Mouse (Mus musculus): ENCODE data around the gene Papss2. TPM values are rescaled to one million over a fixed set of nuclear protein-coding genes. Genes with fewer than 3 reads are reported as not detected.
"Not testable (repeated sequence)": the region's sequence is repeated elsewhere in the genome, so short reads cannot be mapped to it uniquely, and the experiment has no call there.

Papss2 gene
- total RNA-seq, 2 experiments from 2014 or later, result 13.1 to 15.5 TPM

DNA sequence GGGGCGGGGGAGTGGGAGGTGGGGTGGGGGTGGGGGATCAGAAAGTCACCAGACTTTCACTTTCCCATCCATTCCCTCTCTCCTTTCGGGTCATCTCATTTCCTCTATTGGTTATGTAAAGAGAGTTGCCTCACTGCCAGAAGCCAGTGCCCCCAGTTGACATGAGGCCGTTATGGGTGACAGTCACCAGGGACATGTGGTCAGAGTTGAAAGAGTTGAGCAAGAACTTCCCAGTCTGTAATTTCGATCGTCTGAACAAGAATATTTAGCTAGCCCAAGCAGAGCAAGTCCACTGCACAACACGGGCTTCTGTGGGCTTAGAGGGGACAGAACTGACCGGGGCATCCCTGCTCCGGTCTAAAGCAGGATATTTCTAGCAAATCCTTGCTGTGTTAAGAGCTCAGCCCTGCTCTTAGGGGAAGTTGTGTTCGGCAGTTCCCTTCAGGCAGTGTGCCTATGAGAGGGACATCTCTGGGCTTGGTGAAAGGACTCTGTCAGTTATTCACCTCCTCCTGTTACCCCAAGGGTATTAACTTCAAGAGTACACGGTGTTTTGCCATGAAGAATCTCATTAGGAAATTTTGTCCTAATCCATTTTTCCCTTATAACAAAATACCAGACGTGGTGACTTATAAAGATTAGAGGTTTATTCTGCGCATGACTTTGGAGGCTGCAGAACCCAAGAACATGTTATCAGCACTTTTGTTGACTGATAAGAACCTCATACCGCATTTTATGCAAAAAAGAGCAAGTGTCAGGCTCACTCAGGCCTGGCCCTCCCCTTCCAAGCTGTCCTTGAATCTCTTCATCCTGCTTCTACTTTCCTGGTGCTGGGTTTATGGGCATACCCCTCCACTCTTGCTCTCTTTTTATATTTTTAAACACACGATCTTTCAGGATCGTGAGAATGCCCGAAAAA lies 42.0 kb downstream of the Papss2 start:
- no peak for DNase-seq (ENCODE audit: low spot score in 2 of 2)

DNA sequence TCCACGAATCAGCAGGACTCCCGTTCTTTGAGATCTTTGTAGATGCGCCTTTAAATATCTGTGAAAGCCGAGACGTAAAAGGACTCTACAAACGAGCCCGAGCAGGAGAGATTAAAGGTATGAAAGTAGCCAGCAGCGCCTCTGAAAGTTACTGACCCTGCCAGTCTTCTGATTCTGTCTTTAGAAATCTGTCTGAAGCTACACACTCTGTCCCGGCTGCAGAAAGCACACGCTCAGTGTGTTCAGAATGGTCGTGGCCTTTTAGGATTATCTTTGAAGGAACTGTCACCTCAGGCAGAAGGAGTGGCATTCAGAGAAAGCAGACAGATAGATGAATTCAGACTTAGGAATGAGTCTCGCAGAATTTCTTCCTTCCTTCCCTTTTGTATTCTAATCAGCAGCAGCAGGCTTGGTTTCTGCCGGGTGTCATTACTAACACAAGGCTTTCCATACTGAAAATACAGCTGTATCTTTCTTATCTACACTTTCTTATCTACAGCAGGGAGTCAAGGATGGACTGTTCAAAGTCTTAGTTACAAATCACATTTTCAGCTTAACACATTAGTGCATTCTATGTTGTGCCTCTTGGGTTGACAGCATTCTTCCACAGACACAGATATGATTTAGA lies 42.8 kb downstream of the Papss2 start:
- no peak for DNase-seq (ENCODE audit: low spot score in 2 of 2)

DNA sequence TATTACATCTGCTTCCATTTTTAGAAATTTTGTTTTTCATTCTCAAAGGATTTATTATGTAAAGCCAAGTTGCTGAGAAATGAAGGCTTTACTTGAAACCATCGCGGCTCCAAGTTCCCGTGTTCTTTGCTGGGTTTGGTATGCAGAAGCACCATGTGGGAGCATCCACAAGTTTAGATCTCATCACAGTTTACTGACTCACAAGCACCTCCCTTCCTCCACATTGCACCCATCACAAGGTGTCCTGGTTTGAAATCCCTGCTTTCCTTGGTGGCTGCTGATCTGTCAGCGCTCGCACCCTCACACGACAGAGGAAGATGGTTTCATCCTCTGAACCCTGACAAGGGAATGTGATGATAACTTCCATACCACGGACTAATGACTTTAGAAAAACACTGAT lies 45.9 kb downstream of the Papss2 start:
- DNase-seq (ENCODE audit: low spot score in 2 of 2), result no peak

DNA sequence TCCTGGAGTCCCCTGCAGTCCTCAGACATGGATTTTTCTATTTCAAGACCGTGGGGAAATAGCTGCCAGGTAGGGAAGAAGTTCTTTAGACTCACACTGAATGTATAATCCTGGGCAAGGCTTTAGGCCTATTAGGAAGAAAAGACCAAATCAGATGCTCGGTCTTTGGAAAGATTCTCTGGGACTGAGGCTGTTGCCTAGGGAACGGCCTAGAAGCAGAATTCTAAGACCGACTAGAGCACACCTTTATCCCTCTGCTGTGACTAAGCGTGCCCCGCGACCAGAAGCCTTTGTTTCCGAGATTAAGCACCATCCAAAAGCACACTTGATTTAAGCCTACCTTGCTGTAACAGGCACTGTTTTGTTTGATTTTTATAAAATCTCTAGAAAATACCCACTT lies 46.4 kb downstream of the Papss2 start:
- no peak for DNase-seq (ENCODE audit: low spot score in 2 of 2)

DNA sequence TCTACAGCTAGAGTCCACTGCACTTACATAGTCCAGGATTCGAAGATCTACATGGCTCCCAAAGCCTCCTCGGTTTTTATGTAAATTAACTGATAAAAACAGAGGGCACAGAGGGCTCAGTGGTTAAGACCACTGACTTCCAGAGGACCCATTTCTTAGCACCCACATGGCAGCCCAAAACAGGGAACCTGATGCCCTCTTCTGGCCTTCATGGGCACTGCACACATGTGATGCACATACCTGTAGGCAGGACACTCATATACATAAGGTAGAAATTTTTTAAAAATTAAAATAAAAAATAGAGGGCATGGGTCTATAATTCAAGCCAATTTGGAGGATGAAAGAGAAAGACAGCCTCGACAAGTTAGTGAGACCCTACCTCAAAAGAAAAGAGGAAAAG lies 48.1 kb downstream of the Papss2 start:
- no peak for DNase-seq (ENCODE audit: low spot score in 2 of 2)

DNA sequence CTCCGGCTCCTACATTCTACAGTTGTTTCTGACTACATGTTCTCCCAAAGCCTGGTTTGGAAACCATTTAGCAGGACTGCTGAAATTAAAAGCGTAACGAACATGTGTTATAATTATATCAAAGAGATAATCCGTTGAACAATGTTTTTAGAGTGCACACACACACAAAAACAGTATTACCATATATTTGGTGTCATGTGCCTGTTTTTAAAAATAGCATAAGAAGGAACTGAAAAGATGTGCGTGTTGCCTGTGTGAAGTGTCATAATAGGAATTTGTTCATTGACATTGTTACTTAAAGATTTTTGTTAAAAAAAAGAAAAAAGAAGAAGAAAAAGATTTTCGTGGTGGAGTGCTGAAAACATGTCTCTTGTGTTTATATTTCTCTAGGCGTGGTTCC lies 50.3 kb downstream of the Papss2 start:
- no peak for DNase-seq (ENCODE audit: low spot score in 2 of 2)

DNA sequence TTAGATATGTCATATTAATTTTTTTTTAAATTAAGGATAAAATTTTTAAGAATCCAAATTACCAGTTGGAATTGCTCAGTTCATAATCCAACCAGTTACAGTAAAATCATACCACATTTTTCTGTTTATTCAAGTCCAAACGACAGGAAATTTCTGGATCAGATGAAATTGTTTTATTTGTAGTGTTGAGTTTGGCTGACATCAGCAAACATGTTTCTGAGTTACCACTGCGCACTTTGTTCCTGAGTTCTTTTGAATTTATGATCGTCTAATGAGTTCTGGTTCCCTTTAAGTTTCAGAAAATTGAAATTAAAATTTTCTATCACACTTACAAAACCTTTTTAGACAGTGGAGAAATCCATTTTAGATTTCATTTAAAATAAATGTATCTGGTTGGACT lies 50.8 kb downstream of the Papss2 start:
- DNase-seq (ENCODE audit: low spot score in 2 of 2), result no peak

DNA sequence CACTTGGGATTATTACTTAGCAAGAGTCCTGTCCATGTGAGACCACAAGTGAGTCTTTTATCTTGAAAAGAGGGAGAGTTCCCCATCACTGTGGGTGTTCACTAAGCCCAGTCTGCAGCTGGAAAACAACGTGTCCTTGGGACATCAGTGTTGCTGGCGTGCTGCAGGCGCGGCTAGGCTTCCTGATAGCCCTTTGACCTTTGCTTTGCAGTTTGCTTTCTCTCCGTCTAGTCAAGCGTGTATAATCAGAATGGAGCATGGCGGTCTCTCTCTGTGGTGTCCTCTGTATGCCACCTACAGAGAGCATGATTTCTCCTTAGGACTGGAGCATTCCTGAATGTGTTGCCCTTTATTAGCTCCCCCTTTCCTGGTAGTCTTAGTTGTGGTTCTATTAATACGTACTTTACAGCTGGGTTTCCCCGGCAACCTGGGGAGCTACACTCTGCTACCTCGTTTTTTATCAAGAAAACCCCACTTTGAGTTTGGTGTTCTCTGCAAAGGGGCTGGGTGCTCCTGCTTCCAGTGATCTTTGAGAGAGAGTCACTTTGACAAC lies 52.5 kb downstream of the Papss2 start:
- no peak for DNase-seq (ENCODE audit: low spot score in 2 of 2)

DNA sequence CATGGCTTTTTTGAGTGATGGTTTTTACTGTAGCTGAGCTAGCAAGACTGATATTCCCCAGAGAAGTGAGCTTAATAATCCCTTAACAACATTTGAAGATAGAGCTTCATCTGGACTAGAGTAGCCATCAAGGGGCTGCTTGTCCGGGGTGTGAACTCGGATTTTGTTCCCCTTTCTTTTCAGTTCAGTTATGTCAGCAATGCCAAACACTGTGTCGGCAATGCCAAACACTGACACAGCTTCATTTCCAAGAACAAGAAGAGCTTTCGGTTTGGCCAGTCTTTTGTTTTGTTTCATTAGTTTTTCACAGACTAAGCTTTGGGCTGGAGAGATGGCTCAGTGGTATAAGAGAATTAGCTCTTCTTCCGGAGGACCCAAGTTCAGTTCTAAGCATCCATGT lies 55.5 kb downstream of the Papss2 start:
- DNase-seq (ENCODE audit: low spot score in 2 of 2), result no peak

DNA sequence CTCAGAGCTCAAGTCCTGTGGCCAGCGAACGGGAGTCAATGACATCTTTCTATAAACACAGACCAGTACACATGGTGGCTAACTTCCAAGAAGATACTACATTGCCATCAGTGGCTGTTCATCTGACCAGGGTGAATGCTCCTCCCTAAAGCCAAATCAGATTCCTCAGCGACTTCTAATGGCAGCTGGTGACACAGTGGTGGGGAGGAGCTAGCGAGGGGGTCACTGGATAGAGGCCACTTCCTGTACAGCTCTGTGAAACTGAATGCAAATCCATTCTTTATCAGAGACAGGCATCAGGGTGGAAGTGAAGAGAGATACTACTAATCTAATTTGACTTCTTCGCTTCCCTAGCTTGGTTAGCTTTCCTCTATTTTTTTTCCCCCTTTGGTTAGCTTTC lies 57.5 kb downstream of the Papss2 start:
- DNase-seq (ENCODE audit: low spot score in 2 of 2), result no peak

DNA sequence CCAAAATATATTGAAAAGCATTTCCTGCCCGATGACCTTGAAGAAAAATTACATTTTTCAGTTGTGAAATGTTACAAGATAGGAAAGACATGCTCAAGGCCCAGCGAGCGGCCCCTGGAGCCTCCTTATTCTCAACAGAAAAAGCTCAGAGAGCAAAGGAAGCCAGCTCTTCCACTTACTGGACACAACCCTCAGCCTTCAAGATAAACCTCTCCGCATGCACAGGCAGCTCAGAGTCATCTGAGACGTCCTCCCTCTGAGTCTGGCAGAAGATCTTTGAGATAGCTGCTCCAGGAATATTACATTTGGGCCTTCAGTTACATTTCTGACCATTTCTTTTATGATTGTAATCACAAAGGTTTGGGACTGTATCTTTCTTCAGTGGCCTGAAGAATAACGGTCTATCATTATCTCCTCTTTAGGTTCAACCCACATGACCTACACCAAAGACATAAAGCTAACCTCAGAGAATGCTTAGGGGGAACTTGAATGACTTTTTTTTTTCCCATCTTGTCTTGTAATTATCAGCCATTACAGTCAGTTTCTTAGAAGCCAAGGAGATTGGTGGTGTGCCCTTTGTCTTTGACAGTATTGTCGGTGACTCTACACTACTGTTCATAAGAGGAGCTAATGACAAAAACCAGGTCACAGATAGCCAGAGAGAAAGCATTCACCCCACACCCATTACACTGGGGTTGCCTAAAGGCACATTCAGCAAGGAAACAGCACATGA lies 58.2 kb downstream of the Papss2 start:
- no peak for DNase-seq (ENCODE audit: low spot score in 2 of 2)

DNA sequence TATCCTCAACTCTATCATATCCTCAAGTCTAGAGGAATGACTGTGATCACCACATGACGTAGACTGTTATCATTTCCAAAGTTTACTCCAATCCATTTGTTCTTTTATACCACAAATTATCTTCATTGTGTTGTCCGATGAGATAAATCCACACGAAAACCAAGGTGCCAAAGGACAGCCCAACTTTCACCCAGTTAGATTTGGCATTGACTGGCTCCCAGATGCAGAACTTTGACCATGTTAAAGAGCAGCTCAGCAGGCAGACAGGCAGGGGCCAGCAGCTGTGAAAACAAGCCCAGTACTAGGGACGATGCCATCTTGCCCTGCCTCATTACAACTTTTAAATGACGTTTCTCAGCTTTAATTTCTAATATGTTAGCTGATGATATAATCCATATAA lies 63.8 kb downstream of the Papss2 start:
- no peak for DNase-seq (ENCODE audit: low spot score in 2 of 2)

DNA sequence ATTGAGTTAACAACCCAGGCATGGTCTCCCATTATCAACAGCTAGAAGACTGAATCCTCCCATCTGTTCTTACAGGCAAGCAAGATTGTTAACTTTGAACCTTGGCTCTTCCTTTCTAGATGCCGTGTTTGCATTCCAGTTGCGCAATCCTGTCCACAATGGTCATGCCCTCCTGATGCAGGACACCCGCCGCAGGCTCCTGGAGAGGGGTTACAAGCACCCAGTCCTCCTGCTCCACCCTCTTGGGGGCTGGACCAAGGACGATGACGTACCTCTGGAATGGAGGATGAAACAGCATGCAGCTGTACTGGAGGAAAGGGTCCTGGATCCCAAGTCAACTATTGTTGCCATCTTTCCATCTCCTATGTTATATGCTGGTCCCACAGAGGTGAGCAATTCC lies 67.3 kb downstream of the Papss2 start:
- no peak for DNase-seq (ENCODE audit: low spot score in 2 of 2)

DNA sequence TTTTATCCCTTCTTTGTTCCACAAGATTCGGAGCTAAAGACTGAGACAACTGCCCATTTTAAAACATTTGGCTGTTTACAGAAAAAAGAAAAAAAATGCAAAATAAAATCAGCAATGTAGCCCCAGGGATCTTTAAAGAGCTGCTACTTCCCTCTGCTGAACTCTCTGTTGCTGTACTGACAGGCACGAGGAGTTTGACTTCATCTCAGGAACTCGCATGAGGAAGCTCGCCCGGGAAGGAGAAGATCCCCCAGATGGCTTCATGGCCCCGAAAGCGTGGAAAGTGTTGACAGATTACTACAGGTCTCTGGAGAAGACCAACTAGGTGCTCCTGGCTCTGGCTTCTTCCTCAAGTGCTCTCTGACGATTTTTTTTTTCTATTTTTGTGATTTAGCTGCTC lies 69.7 kb downstream of the Papss2 start:
- no peak for DNase-seq (ENCODE audit: low spot score in 2 of 2)

DNA sequence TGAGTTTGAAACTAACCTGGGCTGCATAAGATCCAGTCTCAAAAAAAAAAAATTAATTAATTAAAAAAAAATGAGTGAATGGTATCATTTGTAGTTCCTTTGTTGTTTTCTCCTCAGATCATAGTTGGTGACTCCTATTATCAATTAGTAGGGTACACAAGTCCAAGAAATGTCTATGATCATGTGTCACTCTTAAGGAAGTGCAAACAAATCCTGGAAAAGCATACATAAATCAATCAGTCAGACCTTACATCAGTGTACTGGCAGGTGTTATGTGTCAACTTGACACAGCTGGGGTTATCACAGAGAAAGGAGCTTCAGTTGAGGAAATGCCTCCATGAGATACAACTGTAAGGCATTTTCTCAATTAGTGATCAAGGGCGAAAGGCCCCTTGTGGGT lies 72.2 kb downstream of the Papss2 start:
- DNase-seq (ENCODE audit: low spot score in 2 of 2), result not testable (repeated sequence)

DNA sequence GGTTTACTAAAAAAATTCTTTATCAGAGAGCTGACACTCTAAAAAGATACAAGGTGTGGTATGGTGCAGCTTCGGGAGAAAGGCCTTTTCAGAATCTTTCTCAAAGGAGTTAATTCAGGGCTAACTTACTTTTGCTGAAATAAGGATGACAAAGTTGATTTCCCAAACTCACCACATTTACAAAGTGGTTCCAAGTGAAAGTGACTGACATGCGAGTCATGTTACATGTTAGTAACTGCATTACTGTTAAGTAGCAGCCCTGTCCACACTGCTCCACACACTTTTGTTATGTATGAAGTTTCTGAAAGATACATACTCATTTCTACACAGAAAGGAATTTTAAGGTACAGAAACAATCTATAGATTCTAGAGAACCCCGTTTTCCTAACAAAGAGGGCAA lies 80.2 kb downstream of the Papss2 start:
- no peak for DNase-seq (ENCODE audit: low spot score in 2 of 2)

DNA sequence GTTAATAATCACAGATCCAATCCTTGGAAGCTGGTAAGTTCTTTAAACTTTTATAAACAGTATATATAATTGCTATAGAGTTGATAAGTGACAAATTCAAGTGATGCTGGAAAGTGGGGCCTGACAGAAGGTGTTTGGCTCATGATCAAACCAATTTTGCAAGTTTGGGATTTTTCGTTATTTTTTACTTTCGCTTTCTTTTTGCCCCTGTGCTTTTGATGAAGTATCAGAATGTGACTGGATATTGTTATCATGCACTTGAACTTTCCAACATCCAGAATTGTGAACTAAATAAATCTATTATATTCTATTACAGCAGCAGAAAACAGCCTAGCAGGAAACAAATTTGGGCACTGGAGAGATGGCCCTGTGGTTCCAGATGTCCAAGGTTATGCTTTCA lies 85.3 kb downstream of the Papss2 start:
- no peak for DNase-seq (ENCODE audit: low spot score in 2 of 2)

DNA sequence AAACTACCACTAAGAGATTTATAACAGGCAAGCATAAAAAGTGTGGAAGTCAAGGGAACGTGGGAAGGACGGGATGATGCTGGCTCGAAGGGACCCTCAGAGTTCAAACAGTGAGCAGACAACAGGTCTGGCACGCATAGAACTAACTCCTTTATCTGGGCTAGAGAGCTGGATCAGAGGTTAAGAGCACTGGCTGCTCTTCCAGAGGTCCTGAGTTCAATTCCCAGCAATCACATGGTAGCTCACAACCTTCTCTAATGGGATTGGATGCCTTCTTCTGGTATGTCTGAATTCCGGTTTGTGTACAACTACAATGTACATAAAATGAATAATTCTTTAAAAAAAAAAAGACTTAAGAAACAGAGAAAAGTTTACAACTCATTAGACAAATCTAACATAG lies 87.5 kb downstream of the Papss2 start:
- no peak for DNase-seq (ENCODE audit: low spot score in 2 of 2)

DNA sequence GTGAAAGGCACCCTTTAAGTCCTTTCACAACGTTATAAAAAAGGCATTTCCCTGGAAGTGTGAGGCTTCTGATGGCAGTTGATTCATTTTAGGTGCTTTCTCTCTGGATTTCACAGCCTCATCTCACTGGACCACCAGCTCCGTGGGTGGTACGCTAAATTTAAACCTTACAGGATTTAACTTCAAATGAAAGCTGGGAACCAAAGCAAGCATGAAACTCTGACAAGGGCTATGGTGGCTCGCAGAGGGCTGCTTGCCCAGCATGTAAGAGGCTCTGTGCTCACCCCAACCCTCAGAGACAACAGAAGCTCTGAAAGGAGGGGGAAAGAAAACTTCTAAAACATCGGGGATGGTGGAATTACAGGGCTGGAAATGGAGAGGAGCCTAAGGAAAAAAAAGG lies 92.1 kb downstream of the Papss2 start:
- DNase-seq (ENCODE audit: low spot score in 2 of 2), result no peak

DNA sequence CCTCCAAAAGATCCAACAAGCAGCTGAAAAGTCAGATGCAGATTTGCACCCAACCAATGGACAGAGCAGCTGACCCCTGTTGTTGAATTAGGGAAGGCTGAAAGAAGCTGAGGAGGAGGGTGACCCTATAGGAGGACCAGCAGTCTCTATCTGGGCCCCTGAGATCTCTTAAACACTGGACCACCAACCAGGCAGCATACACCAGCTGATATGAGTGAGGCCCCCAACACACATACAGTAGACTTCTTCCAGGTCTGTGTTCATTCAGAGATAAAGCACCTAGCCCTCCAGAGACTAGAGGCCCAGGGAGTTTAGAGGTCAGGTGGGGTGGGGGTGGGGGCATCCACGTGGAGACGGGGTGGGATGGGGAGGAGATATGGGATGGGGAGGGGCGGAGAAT lies 92.6 kb downstream of the Papss2 start:
- not testable (repeated sequence) for DNase-seq (ENCODE audit: low spot score in 2 of 2)

DNA sequence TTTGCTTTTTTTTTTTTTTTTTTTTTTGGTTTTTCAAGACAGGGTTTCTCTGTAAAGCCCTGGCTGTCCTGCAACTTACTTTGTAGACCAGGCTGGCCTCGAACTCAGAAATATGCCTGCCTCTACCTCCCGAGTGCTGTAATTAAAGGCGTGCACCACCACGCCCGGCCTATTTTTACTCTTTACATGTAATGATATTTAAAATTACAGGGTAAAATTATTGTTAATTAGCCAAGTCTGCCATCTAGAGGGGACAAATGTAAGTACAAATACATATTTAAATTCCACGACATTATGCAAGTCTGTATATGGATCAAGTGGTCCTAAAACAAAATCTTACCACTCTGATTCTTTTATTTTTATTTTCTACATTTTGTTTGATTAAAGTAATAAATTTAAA lies 94.1 kb downstream of the Papss2 start:
- no peak for DNase-seq (ENCODE audit: low spot score in 2 of 2)

DNA sequence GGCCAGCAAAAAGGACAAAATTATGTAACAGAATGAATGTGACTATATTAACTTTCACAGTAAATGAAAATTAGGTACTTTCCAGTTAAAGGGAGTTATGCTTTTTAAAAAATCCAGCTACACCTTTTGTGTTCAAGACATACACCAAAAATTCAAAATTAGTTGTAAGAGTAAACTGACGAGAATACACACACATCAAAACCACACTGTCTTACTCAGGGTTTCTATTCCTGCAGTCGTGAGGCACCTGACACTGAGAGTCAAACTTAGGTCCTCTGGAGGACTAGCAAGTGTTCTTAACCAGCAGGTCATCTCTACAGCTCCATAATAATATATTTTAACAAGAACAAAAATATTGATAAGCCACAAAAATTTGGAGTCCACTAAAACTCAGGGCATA lies 101.1 kb downstream of the Papss2 start:
- DNase-seq (ENCODE audit: low spot score in 2 of 2), result no peak

All from adrenal gland, adult 18-20 months (tissue).